Mouse (Mus musculus): ENCODE measurements around the gene Gm21738.
"Not testable (repeated sequence)": the region's sequence is repeated elsewhere in the genome, so short reads cannot be mapped to it uniquely, and the experiment has no call there.

Gene Gm21738

GRCm38 (mm10) chr14:19418830-19419229 lies at the start of gene Gm21738:
Gene Gm21738, minus strand, starts transcription at chr14:19418930.
- not testable (repeated sequence) for DNase-seq (ENCODE audit: low spot score)

- DNase-seq (ENCODE audit: low spot score), result not testable (repeated sequence)
Observed at GRCm38 (mm10) chr14:19383741-19384140, 35.0 kb downstream of the Gm21738 start.

Data from adipocyte (in vitro differentiated cells).